In the genomic region with DNA sequence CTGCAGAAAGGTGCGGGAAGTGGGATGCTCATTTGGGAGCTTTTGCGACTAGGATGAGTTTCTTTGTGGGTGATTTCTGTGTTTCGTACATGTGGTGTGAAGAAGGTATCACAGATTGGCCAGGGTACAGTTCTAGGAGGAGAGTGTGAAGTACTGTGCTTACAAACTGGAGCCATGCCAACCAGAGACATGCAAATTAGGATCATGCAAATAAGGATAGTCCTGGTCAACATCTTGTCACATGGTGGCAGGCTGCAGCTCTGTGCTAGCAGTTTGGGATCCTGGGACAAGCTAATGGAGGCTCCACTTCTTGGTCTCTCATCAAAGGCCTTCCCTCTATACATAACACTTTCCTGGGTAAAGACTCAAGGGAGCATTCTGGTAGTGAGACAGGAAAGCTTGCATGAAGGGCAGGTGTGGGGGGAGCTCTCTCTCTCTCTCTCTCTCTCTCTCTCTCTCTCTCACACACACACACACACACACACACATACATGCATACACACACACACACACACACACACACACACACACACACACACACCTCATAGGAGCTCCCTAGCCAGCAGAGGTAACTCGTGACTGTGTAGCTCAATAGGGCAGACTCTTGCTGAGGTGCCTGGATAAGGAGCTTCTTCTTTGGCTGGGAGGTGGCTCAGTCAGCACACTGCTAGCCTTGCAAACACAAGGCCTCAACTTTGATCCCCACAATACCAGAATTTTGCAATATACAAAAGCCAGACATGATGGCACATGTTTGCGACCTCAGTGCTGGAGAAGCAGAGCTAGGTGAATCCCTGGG, we compare ENCODE assay signal across 14 mouse cellular contexts.
DNase-seq lines count a peak whose midpoint lies in the region; ATAC-seq and TF ChIP-seq lines count a peak whose summit lies in the region.
"Had no signal": no experiment of that assay in that cellular context is flagged by ENCODE, and none has a peak within 500 bp of the region (broad histone marks: within the 10 kb centered on the region; RNA-seq: fewer than 3 reads in every experiment).

No protein-coding gene starts in this region.

- no peak overlapping the region for H3K4me3 ChIP-seq in hindbrain, postnatal 0 days (ENCODE audit: low read length)
- H3K4me3 ChIP-seq: embryonic facial prominence, embryonic 15.5 days; liver, embryonic 13.5 days had no signal

- no peaks in the 10 kb centered on the region for H3K4me1 ChIP-seq in hindbrain, postnatal 0 days (ENCODE audit: insufficient read depth, low read length)
- H3K4me1 ChIP-seq: embryonic facial prominence, embryonic 15.5 days; liver, embryonic 13.5 days had no signal

- peak; percentile 25 for DNase-seq in kidney, adult 18-20 months
- DNase-seq in kidney, adult 11 months, result no peak
- peak; percentile 38 for DNase-seq in retina, postnatal 1 day
- DNase-seq in retina, embryonic 14.5 days (ENCODE audit: low spot score), result no peak
- DNase-seq in hindbrain, postnatal 0 days (ENCODE audit: low spot score), result peak; percentile 67
- DNase-seq in urinary bladder, adult 18-20 months (ENCODE audit: low spot score in 2 of 2), result no peak
- DNase-seq in lung, postnatal 25 days (ENCODE audit: low spot score), result no peak
- DNase-seq: cerebellum, adult 11-12 months; heart, adult 11 months; heart, postnatal 14 days; liver, embryonic 13.5 days; lung, postnatal 14 days had no signal

- 0 out of 2 replicates have a peak, but pooled peaks have one; percentile 27 for ATAC-seq in hindbrain, postnatal 0 days
- ATAC-seq: Patski had no signal

- H3K4me2 ChIP-seq in hindbrain, postnatal 0 days (ENCODE audit: low read depth, low read length), result no peak overlapping the region
- H3K4me2 ChIP-seq: embryonic facial prominence, embryonic 15.5 days; liver, embryonic 13.5 days had no signal

- H3K9me3 ChIP-seq in hindbrain, postnatal 0 days (ENCODE audit: low read length), result no peaks in the 10 kb centered on the region
- H3K9me3 ChIP-seq: embryonic facial prominence, embryonic 15.5 days; liver, embryonic 13.5 days had no signal

- H3K27ac ChIP-seq in hindbrain, postnatal 0 days, result no peak overlapping the region
- H3K27ac ChIP-seq: embryonic facial prominence, embryonic 15.5 days; liver, embryonic 13.5 days had no signal

- WGBS in hindbrain, postnatal 0 days, result 84% methylated on average over 5 of the region's 5 CpGs

- H3K36me3 ChIP-seq in hindbrain, postnatal 0 days (ENCODE audit: insufficient read depth, low read length), result no peaks in the 10 kb centered on the region
- H3K36me3 ChIP-seq: embryonic facial prominence, embryonic 15.5 days; liver, embryonic 13.5 days had no signal

- no peak for TF ChIP-seq CTCF in hindbrain, postnatal 0 days (IDR thresholded peaks at IDR 0.05; ENCODE audit: low read depth)

- H3K9ac ChIP-seq in hindbrain, postnatal 0 days (replicated peaks; ENCODE audit: low read length), result no peak overlapping the region
- H3K9ac ChIP-seq: embryonic facial prominence, embryonic 15.5 days; liver, embryonic 13.5 days had no signal

- no peaks in the 10 kb centered on the region for H3K27me3 ChIP-seq in hindbrain, postnatal 0 days (ENCODE audit: insufficient read depth, low read length)
- H3K27me3 ChIP-seq: embryonic facial prominence, embryonic 15.5 days; liver, embryonic 13.5 days; Patski had no signal

Comparison
In these comparisons a context has a peak if more than half of its experiments do, and no peak if none do; other contexts are left out.
1. DNase-seq: peak in kidney, adult 18-20 months (single experiment), retina, postnatal 1 day (single experiment) and hindbrain, postnatal 0 days (single experiment); none in kidney, adult 11 months (single experiment), retina, embryonic 14.5 days (single experiment), urinary bladder, adult 18-20 months (0 of 2) and lung, postnatal 25 days (single experiment).